Mouse (Mus musculus): ENCODE measurements around the gene Cdc37. TPM values are rescaled to one million over a fixed set of nuclear protein-coding genes. Genes with fewer than 3 reads are reported as not detected.
A peak's percentile ranks its signal among the peaks of the same experiment; 100 is the strongest.

The Cdc37 gene
- total RNA-seq, 2 experiments from 2014 or later: 155 to 160 TPM

GRCm38 (mm10) chr9:21135941-21136381 lies 13.8 kb downstream of the Cdc37 start:
- no peak for DNase-seq

GRCm38 (mm10) chr9:21135329-21135890 lies 14.4 kb downstream of the Cdc37 start:
- no peak for DNase-seq

- DNase-seq: no peak
Measured at GRCm38 (mm10) chr9:21134595-21135328, 15.0 kb downstream of the Cdc37 start.

- DNase-seq: no peak
Measured at GRCm38 (mm10) chr9:21133064-21133707, 16.6 kb downstream of the Cdc37 start.

GRCm38 (mm10) chr9:21132102-21132775 lies 17.5 kb downstream of the Cdc37 start:
- DNase-seq: no peak

- DNase-seq: peak; percentile 93
Measured at GRCm38 (mm10) chr9:21131059-21131956, 18.5 kb downstream of the Cdc37 start, which contains the start of gene Tyk2. Gene Tyk2, minus strand, starts transcription at chr9:21131243.

- no peak for DNase-seq
Measured at GRCm38 (mm10) chr9:21126259-21126627, 23.5 kb downstream of the Cdc37 start.

GRCm38 (mm10) chr9:21125502-21126258 lies 24.1 kb downstream of the Cdc37 start:
- DNase-seq: no peak

- DNase-seq: no peak
Measured at GRCm38 (mm10) chr9:21124837-21125236, 24.9 kb downstream of the Cdc37 start.

GRCm38 (mm10) chr9:21121483-21121882 lies 28.3 kb downstream of the Cdc37 start:
- no peak for DNase-seq

- no peak for DNase-seq
Measured at GRCm38 (mm10) chr9:21117073-21117472, 32.7 kb downstream of the Cdc37 start.

GRCm38 (mm10) chr9:21115105-21115504 lies 34.7 kb downstream of the Cdc37 start:
- no peak for DNase-seq

- no peak for DNase-seq
Measured at GRCm38 (mm10) chr9:21114190-21114589, 35.6 kb downstream of the Cdc37 start.

GRCm38 (mm10) chr9:21113751-21114150 lies 36.0 kb downstream of the Cdc37 start:
- DNase-seq: no peak

GRCm38 (mm10) chr9:21107607-21108237 lies 42.1 kb downstream of the Cdc37 start:
- DNase-seq: no peak

GRCm38 (mm10) chr9:21105760-21106564 lies 43.8 kb downstream of the Cdc37 start:
- no peak for DNase-seq

GRCm38 (mm10) chr9:21104814-21105213 lies 45.0 kb downstream of the Cdc37 start:
- DNase-seq: no peak

- DNase-seq: no peak
Measured at GRCm38 (mm10) chr9:21102076-21102475, 47.7 kb downstream of the Cdc37 start.

GRCm38 (mm10) chr9:21100447-21101161 lies 49.2 kb downstream of the Cdc37 start:
- no peak for DNase-seq
